Mouse (Mus musculus) small intestine, adult 2 months (tissue): ENCODE results near the gene Hspb9. TPM values are rescaled to one million over a fixed set of nuclear protein-coding genes. Genes with fewer than 3 reads are reported as not detected.
A peak's percentile ranks its signal among the peaks of the same experiment; 100 is the strongest.

ENCODE experiments used
- H3K27ac ChIP-seq: fragments of 200-500 bp; 2 replicates; pipeline ENCODE4 v1.5.1; 2012; ENCODE audit warnings: low read depth, low read length, control low read depth, inconsistent platforms; ENCODE audit not compliant: insufficient read depth
- H3K27me3 ChIP-seq: fragments of 200-500 bp; 2 replicates; pipeline ENCODE4 v1.6.1; 2012; ENCODE audit warnings: mild to moderate bottlenecking, moderate library complexity, low read length, inconsistent platforms; ENCODE audit not compliant: control insufficient read depth, insufficient read depth
- H3K36me3 ChIP-seq: fragments of 200-500 bp; 2 replicates; pipeline ENCODE4 v1.6.1; 2012; ENCODE audit warnings: mild to moderate bottlenecking, low read length, control low read depth, inconsistent platforms; ENCODE audit not compliant: control insufficient read depth, insufficient read depth
- H3K4me1 ChIP-seq: fragments of 200-500 bp; 2 replicates; pipeline ENCODE4 v1.6.1; 2012; ENCODE audit warnings: low read length, inconsistent platforms, mixed read lengths; ENCODE audit not compliant: control insufficient read depth, insufficient read depth, insufficient read length
- H3K4me3 ChIP-seq: fragments of 200-500 bp; 2 replicates; pipeline ENCODE4 v1.5.1; 2012; ENCODE audit warnings: low read depth, mild to moderate bottlenecking, control low read depth, inconsistent platforms, low read length, moderate library complexity
- CTCF ChIP-seq: fragments of 200-500 bp; IDR thresholded peaks from 2 replicates; pipeline ENCODE4 v1.5.1; 2012; ENCODE audit warnings: low read depth, mild to moderate bottlenecking, control low read depth, inconsistent platforms, low read length, moderate library complexity, mixed read lengths; ENCODE audit not compliant: insufficient replicate concordance, insufficient read length; ENCODE audit errors: extremely low read depth
- POLR2A ChIP-seq: fragments of 200-500 bp; IDR thresholded peaks from 2 replicates; pipeline ENCODE4 v1.6.1; 2012; ENCODE audit warnings: low read depth, mild to moderate bottlenecking, control low read depth, inconsistent platforms, low read length, moderate library complexity
- WGBS: fragments of 180-500 bp; shearing (Covaris S2); methylation state at CpG from one replicate; pipeline ENCODE4 v1.1.7; 2018; 5-methylcytosine and 5-hydroxymethylcytosine counted together
- polyA plus RNA-seq: library from polyadenylated mRNA; depleted of rRNA; stranded (reverse); fragments of >200 nt; gene quantifications from 2 replicates; pipeline ENCODE4 v1.2.3, GENCODE M21; 2012

Hspb9 gene
- polyA plus RNA-seq, 1 experiment, result not detected

DNA sequence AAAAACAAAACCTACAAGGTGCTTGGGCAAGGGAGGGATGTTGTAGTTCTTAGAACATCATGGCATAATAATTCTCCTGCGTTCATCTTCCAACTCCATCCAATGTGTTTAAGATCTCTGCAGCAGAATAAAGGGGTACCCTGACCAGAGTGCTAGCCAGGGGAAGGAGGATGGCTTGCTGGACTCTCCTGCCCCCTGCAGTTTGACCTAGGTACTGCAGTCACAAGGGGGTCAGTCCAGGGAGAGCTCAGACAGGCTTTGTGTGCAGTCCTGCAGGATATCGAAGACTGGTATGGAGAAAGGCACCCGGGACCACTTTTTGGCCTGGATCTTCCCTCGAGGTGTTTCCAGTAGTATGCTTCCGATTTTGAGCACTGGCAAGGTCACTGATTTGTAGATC lies 18.7 kb upstream of the Hspb9 start:
- 36% methylated on average over 5 of the region's 5 CpGs for WGBS
- Histone ChIP-seq H3K36me3 (peaks cover 4% of the 10 kb centered on the region; the same call in 1 of the 2 replicates), H3K27ac (no peak overlapping the region)

GRCm38 (mm10) chr11:100697921-100698320 lies 15.7 kb upstream of the Hspb9 start:
- H3K27ac ChIP-seq, result no peak overlapping the region
- peaks cover 4% of the 10 kb centered on the region; the same call in 1 of the 2 replicates for H3K36me3 ChIP-seq
- no peak overlapping the region for H3K4me3 ChIP-seq
- no peaks in the 10 kb centered on the region for H3K27me3 ChIP-seq
- TF ChIP-seq POLR2A (no peak), CTCF (no peak)
- WGBS, result 84% methylated on average over 7 of the region's 7 CpGs
- H3K4me1 ChIP-seq, result peaks cover 2% of the 10 kb centered on the region

More for the DNA sequence above, 18.7 kb upstream of the Hspb9 start:
- Histone ChIP-seq H3K27me3 (no peaks in the 10 kb centered on the region), H3K4me3 (no peak overlapping the region), H3K4me1 (peaks cover 6% of the 10 kb centered on the region; the same call in 1 of the 2 replicates)
- TF ChIP-seq CTCF, result peak; percentile 84; the same call in 1 of the 2 replicates
- TF ChIP-seq POLR2A, result no peak

DNA sequence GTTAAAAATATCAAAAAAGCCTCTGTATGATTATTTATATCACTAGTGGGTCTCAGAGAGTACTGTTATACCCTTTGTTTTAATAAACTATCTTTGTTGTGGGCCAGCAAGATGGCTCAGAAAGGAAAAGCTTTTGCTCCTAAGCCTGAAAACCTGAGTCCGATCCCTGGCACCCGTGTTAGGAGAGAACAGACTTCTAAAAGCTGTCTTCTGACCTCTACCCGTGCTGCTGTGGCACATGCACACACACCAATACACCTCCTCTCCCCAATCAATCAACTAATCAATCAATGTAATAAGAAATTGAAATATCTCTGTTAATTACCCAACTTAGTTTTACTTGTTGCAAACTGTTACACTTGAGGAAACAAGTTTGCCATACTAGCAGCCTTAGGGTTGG lies 12.9 kb upstream of the Hspb9 start:
- Histone ChIP-seq H3K36me3 (peaks cover 10% of the 10 kb centered on the region; the same call in 1 of the 2 replicates), H3K27ac (no peak overlapping the region), H3K4me1 (peaks cover 15% of the 10 kb centered on the region), H3K27me3 (no peaks in the 10 kb centered on the region), H3K4me3 (no peak overlapping the region)
- TF ChIP-seq POLR2A, result no peak
- TF ChIP-seq CTCF, result no peak
- 80% methylated on average over 3 of the region's 3 CpGs for WGBS

DNA sequence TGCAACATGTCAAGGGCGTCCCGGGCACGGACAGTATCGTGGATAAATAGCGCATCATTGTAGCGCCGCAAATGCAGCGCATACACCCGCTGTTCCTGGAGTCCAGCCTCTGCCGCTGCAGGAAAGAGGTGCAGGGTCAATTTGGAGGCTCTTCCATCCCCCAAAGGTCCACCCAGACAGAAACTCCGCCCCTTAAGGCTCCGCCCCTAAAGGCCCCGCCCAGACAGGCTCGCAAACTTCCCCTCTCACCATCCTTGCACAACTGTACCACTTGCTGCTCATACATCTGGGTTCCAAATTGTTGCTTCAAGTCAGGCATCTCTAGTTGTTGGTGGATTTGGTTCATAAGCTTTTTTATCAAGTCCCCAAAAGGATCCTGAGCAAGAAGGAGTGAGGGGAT lies 12.3 kb upstream of the Hspb9 start:
- 17% methylated on average over 14 of the region's 14 CpGs for WGBS
- H3K27me3 ChIP-seq, result no peaks in the 10 kb centered on the region
- H3K4me3 ChIP-seq, result peak overlapping the region; percentile 51
- H3K36me3 ChIP-seq, result peaks cover 10% of the 10 kb centered on the region; the same call in 1 of the 2 replicates
- H3K27ac ChIP-seq, result no peak overlapping the region
- peaks cover 15% of the 10 kb centered on the region for H3K4me1 ChIP-seq
- no peak for TF ChIP-seq POLR2A
- TF ChIP-seq CTCF, result no peak

- H3K4me1 ChIP-seq, result peaks cover 15% of the 10 kb centered on the region
- H3K4me3 ChIP-seq, result peak overlapping the region; percentile 52; the same call in 1 of the 2 replicates
- TF ChIP-seq CTCF, result peak; percentile 76; the same call in 1 of the 2 replicates
- TF ChIP-seq POLR2A, result no peak
- H3K36me3 ChIP-seq, result peaks cover 13% of the 10 kb centered on the region; the same call in 1 of the 2 replicates
- 0 out of 2 replicates have a peak overlapping the region, but pooled peaks have one; percentile 14 for H3K27ac ChIP-seq
- no peaks in the 10 kb centered on the region for H3K27me3 ChIP-seq
- 39% methylated on average over 19 of the region's 19 CpGs for WGBS
Measured at GRCm38 (mm10) chr11:100702081-100702851, 11.4 kb upstream of the Hspb9 start.

GRCm38 (mm10) chr11:100702906-100703305 lies 10.7 kb upstream of the Hspb9 start:
- whole genome bisulfite sequencing, result 47% methylated on average over 7 of the region's 7 CpGs
- peak overlapping the region; percentile 52 for H3K4me3 ChIP-seq
- H3K36me3 ChIP-seq, result peaks cover 14% of the 10 kb centered on the region; the same call in 1 of the 2 replicates
- TF ChIP-seq POLR2A (no peak), CTCF (no peak)
- H3K4me1 ChIP-seq, result peaks cover 15% of the 10 kb centered on the region
- H3K27ac ChIP-seq, result 0 out of 2 replicates have a peak overlapping the region, but pooled peaks have one; percentile 14
- H3K27me3 ChIP-seq, result no peaks in the 10 kb centered on the region

DNA sequence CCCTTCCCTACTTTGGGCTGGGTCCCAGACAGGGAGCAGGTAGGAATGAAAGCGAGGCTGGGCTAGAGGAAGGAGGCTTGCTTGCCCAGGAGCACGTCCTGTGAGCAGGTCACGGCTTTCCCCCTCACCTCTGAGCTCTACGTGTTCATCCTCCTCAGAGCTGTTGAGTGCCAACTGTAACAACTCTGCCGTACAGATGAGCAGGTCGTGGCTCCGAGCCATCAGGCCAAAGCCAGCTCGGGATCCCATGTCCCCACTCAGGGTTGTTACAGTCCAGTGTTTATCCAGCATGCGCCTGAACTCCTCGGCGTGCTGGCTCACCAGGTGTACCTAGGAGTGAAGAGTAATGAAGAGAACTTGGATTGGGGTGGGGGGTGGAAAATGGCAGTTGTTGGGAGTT lies 10.3 kb upstream of the Hspb9 start:
- Histone ChIP-seq H3K36me3 (peaks cover 17% of the 10 kb centered on the region; the same call in 1 of the 2 replicates), H3K4me1 (peaks cover 15% of the 10 kb centered on the region), H3K4me3 (peak overlapping the region; percentile 52), H3K27ac (0 out of 2 replicates have a peak overlapping the region, but pooled peaks have one; percentile 14), H3K27me3 (no peaks in the 10 kb centered on the region)
- no peak for TF ChIP-seq CTCF
- TF ChIP-seq POLR2A, result no peak
- WGBS, result 50% methylated on average over 11 of the region's 11 CpGs
